ENCODE assay signal across 16 mouse cellular contexts in the genomic region with DNA sequence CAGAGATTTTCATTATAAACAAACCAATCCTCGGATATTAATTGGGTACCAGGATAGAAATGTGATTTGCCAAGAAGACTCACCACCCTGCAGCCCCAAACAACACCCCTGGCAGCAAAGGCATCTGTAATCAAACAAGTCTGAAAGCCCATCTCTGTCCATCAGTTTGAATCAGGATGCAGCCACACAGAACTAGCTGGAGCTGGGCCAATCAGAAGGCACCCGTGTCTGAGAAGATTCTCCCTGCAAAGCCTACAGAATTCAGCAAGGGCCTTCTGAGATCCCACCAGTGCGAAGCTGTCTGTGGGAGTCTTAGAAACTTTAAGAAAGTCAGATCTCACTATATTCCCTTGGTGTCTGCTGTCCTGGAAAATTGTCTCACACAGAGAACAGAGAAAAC.
DNase-seq lines count a peak whose midpoint lies in the region; ATAC-seq and TF ChIP-seq lines count a peak whose summit lies in the region.
"Had no signal": no experiment of that assay in that cellular context is flagged by ENCODE, and none has a peak within 500 bp of the region (broad histone marks: within the 10 kb centered on the region; RNA-seq: fewer than 3 reads in every experiment).

No protein-coding gene starts in this region.

- ATAC-seq in cerebellum, adult (ENCODE audit: insufficient number of reproducible peaks, low FRiP score, low TSS enrichment): no peak
- no peak for ATAC-seq in lung, embryonic 14.5 days (ENCODE audit: insufficient read depth)
- ATAC-seq in midbrain, embryonic 14.5 days (ENCODE audit: low FRiP score, low TSS enrichment): no peak
- ATAC-seq: inflammation-experienced regulatory T-cells, adult 6 months had no signal

- H3K4me2 ChIP-seq in lung, embryonic 14.5 days: no peak overlapping the region
- no peak overlapping the region for H3K4me2 ChIP-seq in midbrain, embryonic 14.5 days (ENCODE audit: low read length)
- H3K4me2 ChIP-seq: embryonic facial prominence, embryonic 12.5 days; heart, embryonic 11.5 days; liver, embryonic 11.5 days had no signal

- 52% methylated on average over 3 of the region's 3 CpGs for WGBS in lung, embryonic 14.5 days
- WGBS in midbrain, embryonic 14.5 days: 66% methylated on average over 3 of the region's 3 CpGs

- no peak overlapping the region for H3K4me3 ChIP-seq in lung, embryonic 14.5 days (ENCODE audit: low read depth, low read length)
- no peak overlapping the region for H3K4me3 ChIP-seq in midbrain, embryonic 14.5 days (replicated peaks; ENCODE audit: low read depth, low read length)
- H3K4me3 ChIP-seq: embryonic facial prominence, embryonic 12.5 days had no signal

- no peaks in the 10 kb centered on the region for H3K36me3 ChIP-seq in lung, embryonic 14.5 days (ENCODE audit: insufficient read depth)
- no peaks in the 10 kb centered on the region for H3K36me3 ChIP-seq in midbrain, embryonic 14.5 days (ENCODE audit: control insufficient read depth, insufficient read depth, low read length)
- H3K36me3 ChIP-seq: embryonic facial prominence, embryonic 12.5 days had no signal

- TF ChIP-seq CTCF in lung, embryonic 14.5 days (IDR thresholded peaks at IDR 0.05; ENCODE audit: low read depth): no peak

- peak; percentile 15 for DNase-seq in cerebellum, adult 11 months
- peak; percentile 4 for DNase-seq in lung, embryonic 14.5 days
- DNase-seq in lung, postnatal 25 days (ENCODE audit: low spot score): no peak
- peak; percentile 21 to 49 for DNase-seq in cerebellum, postnatal 25 days
- peak; percentile 30 for DNase-seq in midbrain, embryonic 14.5 days
- DNase-seq in layer of hippocampus, adult 18-20 months (ENCODE audit: low spot score in 2 of 2): no peak
- no peak for DNase-seq in kidney, postnatal 10 days
- DNase-seq: adrenal gland, adult 8-10 months; heart, postnatal 14 days; layer of hippocampus, postnatal 36 days; lung, adult 2 months had no signal

- H3K27me3 ChIP-seq in lung, embryonic 14.5 days (ENCODE audit: insufficient read depth, low read length): no peaks in the 10 kb centered on the region
- no peaks in the 10 kb centered on the region for H3K27me3 ChIP-seq in midbrain, embryonic 14.5 days (ENCODE audit: control insufficient read depth, insufficient read depth, low read length)
- H3K27me3 ChIP-seq: embryonic facial prominence, embryonic 12.5 days had no signal

- H3K9ac ChIP-seq in lung, embryonic 14.5 days: no peak overlapping the region
- no peak overlapping the region for H3K9ac ChIP-seq in midbrain, embryonic 14.5 days (replicated peaks; ENCODE audit: low read length)
- H3K9ac ChIP-seq: embryonic facial prominence, embryonic 12.5 days had no signal

- peaks cover 5% of the 10 kb centered on the region; the same call in 1 of the 2 replicates for H3K9me3 ChIP-seq in lung, embryonic 14.5 days (ENCODE audit: low read depth, low read length)
- no peaks in the 10 kb centered on the region for H3K9me3 ChIP-seq in midbrain, embryonic 14.5 days (ENCODE audit: control insufficient read depth, low read length)
- H3K9me3 ChIP-seq: embryonic facial prominence, embryonic 12.5 days had no signal

- H3K27ac ChIP-seq in lung, embryonic 14.5 days (ENCODE audit: low read depth): no peak overlapping the region
- peak overlapping the region; percentile 76 for H3K27ac ChIP-seq in midbrain, embryonic 14.5 days (replicated peaks; ENCODE audit: low read depth, low read length)

- no peaks in the 10 kb centered on the region; the same call in 1 of the 2 replicates for H3K4me1 ChIP-seq in lung, embryonic 14.5 days (ENCODE audit: insufficient read depth)
- peaks cover 22% of the 10 kb centered on the region; the same call in 1 of the 2 replicates for H3K4me1 ChIP-seq in midbrain, embryonic 14.5 days (ENCODE audit: control insufficient read depth, insufficient read depth, low read length)

Comparison
In these comparisons a context has a peak if more than half of its experiments do, and no peak if none do; other contexts are left out.
1. DNase-seq: peak in cerebellum, adult 11 months (single experiment), lung, embryonic 14.5 days (single experiment), cerebellum, postnatal 25 days (2 of 2) and midbrain, embryonic 14.5 days (single experiment); none in lung, postnatal 25 days (single experiment), layer of hippocampus, adult 18-20 months (0 of 2) and kidney, postnatal 10 days (single experiment).